Mouse (Mus musculus): ENCODE measurements around the gene Sprr2e. TPM values are rescaled to one million over a fixed set of nuclear protein-coding genes. Genes with fewer than 3 reads are reported as not detected.

The Sprr2e gene
- polyA plus RNA-seq (2015; fragmentation: Nextera tagmentation; extraction: Ambion mirVana) = not detected in 2 replicates

DNA sequence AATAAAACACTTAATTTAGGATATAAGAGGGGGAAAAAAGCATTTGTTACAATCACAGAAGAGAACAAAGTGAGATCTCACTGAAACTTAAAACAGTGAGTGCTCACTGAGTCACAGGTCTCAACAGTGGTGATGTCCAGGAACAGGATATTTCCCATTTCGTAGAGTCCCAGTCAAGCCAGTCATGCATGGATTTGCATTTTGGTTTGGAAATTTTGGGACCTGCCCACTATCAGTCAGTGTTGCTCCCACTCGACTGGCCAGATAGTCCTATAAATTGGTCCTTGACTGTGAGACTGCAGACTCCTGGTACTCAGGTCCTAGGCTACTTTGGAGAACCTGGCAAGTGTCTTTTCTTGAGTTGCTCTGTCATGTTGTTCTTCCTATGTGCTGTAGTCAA is at the start of gene Sprr2e:
Gene Sprr2e (plus strand): TSS at position 301 of the 400 bp plus-strand sequence.
- Histone ChIP-seq H3K27ac (ENCODE audit: low read length) (no peak within 1 kb of the TSS), H3K4me2 (replicated peaks; ENCODE audit: low read depth, low read length) (no peak within 1 kb of the TSS), H3K9ac (replicated peaks; ENCODE audit: low read depth) (no peak within 1 kb of the TSS), H3K27me3 (replicated peaks; ENCODE audit: insufficient read depth, low read length) (no peaks in the 10 kb centered on the region), H3K36me3 (ENCODE audit: insufficient read depth, low read length) (no peaks in the 10 kb centered on the region), H3K4me1 (ENCODE audit: insufficient read depth, low read depth, low read length) (no peaks in the 10 kb centered on the region), H3K9me3 (ENCODE audit: low read length) (no peaks in the 10 kb centered on the region), H3K4me3 (ENCODE audit: low read depth, low read length) (no peak within 1 kb of the TSS)
- WGBS = 74% methylated on average over 2 of the region's 2 CpGs
- DNase-seq (ENCODE audit: low spot score) = no peak
- TF ChIP-seq EP300 (IDR thresholded peaks at IDR 0.05) (no peak), CTCF (IDR thresholded peaks at IDR 0.05) (no peak)
- no peak for ATAC-seq

DNA sequence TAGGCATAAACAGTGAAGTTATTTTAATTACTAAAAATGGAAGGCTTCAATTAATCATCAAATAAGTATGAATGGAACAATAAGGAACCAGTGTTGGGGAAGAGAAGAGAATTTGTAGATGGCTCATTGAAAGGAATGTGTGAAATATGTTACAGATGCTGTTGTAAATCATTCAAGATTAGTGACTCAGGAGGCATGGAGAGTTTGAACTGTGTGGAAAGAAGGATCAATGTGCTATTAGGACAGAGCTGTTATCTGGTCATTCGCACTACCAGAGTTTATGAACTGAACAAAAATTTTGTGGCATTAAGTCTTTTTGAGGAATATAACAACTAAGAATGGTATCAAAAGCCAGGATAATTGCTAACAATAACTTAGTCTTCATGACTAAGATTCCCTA is 44.5 kb upstream of the Sprr2e start:
- Histone ChIP-seq H3K27ac (ENCODE audit: low read length) (no peak overlapping the region), H3K36me3 (ENCODE audit: insufficient read depth, low read length) (no peaks in the 10 kb centered on the region), H3K9me3 (ENCODE audit: low read length) (no peaks in the 10 kb centered on the region), H3K4me1 (ENCODE audit: insufficient read depth, low read depth, low read length) (no peaks in the 10 kb centered on the region), H3K4me2 (replicated peaks; ENCODE audit: low read depth, low read length) (no peak overlapping the region), H3K9ac (replicated peaks; ENCODE audit: low read depth) (no peak overlapping the region), H3K27me3 (replicated peaks; ENCODE audit: insufficient read depth, low read length) (no peaks in the 10 kb centered on the region), H3K4me3 (ENCODE audit: low read depth, low read length) (no peak overlapping the region)
- TF ChIP-seq CTCF (IDR thresholded peaks at IDR 0.05) = no peak
- TF ChIP-seq EP300 (IDR thresholded peaks at IDR 0.05) = no peak
- no peak for DNase-seq (ENCODE audit: low spot score)
- no peak for ATAC-seq
- WGBS = 91% methylated on average over 1 of the region's 1 CpGs

DNA sequence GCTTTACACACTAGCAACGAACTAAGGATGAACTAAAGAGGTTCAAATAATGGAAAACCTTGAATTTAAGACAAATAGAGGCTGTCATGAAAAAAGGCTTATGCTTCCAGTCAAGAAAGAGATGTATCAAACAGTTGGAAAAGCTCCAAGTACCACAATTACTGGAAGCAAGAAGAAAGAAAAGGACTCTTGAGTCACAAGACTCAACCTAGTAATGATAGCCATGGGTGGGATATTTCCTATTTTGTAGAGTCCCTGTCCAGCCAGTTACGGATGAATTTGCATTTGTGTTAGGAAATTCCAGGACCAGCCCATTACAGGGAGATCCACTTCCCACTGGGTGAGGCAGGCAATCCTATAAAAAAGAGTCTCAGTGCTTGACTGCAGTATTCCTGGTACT is 35.6 kb upstream of the Sprr2e start, which contains the start of gene Sprr2b:
Gene Sprr2b (plus strand): TSS at position 301 of the 400 bp plus-strand sequence.
- ATAC-seq (no peak), DNase-seq (ENCODE audit: low spot score) (no peak)
- no peak within 1 kb of the TSS for H3K4me3 ChIP-seq (ENCODE audit: low read depth, low read length)
- no peaks in the 10 kb centered on the region for H3K9me3 ChIP-seq (ENCODE audit: low read length)
- H3K27ac ChIP-seq (ENCODE audit: low read length) = no peak within 1 kb of the TSS
- no peaks in the 10 kb centered on the region for H3K4me1 ChIP-seq (ENCODE audit: insufficient read depth, low read depth, low read length)
- no peak within 1 kb of the TSS for H3K4me2 ChIP-seq (replicated peaks; ENCODE audit: low read depth, low read length)
- H3K9ac ChIP-seq (replicated peaks; ENCODE audit: low read depth) = no peak within 1 kb of the TSS
- 76% methylated on average over 2 of the region's 2 CpGs for WGBS
- no peaks in the 10 kb centered on the region for H3K36me3 ChIP-seq (ENCODE audit: insufficient read depth, low read length)
- no peaks in the 10 kb centered on the region for H3K27me3 ChIP-seq (replicated peaks; ENCODE audit: insufficient read depth, low read length)
- TF ChIP-seq EP300 (IDR thresholded peaks at IDR 0.05) (no peak), CTCF (IDR thresholded peaks at IDR 0.05) (no peak)

DNA sequence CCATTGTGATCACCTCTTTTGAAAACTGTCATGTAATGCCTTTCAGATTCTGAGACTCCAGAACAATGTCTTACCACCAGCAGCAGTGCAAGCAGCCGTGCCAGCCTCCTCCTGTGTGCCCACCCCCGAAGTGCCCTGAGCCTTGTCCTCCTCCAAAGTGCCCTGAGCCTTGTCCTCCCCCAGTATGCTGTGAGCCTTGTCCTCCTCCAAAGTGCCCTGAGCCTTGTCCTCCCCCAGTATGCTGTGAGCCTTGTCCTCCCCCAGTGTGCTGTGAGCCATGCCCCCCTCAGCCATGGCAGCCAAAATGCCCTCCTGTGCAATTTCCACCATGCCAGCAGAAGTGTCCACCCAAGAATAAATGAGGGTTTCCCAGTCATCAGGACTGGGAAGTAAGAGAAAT is 34.6 kb upstream of the Sprr2e start:
- H3K27ac ChIP-seq (ENCODE audit: low read length) = no peak overlapping the region
- no peaks in the 10 kb centered on the region for H3K36me3 ChIP-seq (ENCODE audit: insufficient read depth, low read length)
- DNase-seq (ENCODE audit: low spot score) = no peak
- H3K9ac ChIP-seq (replicated peaks; ENCODE audit: low read depth) = no peak overlapping the region
- no peak for TF ChIP-seq EP300 (IDR thresholded peaks at IDR 0.05)
- no peak for TF ChIP-seq CTCF (IDR thresholded peaks at IDR 0.05)
- no peaks in the 10 kb centered on the region for H3K4me1 ChIP-seq (ENCODE audit: insufficient read depth, low read depth, low read length)
- H3K4me3 ChIP-seq (ENCODE audit: low read depth, low read length) = no peak overlapping the region
- no peak overlapping the region for H3K4me2 ChIP-seq (replicated peaks; ENCODE audit: low read depth, low read length)
- 65% methylated on average over 2 of the region's 2 CpGs for WGBS
- H3K27me3 ChIP-seq (replicated peaks; ENCODE audit: insufficient read depth, low read length) = no peaks in the 10 kb centered on the region
- H3K9me3 ChIP-seq (ENCODE audit: low read length) = no peaks in the 10 kb centered on the region
- ATAC-seq = no peak

DNA sequence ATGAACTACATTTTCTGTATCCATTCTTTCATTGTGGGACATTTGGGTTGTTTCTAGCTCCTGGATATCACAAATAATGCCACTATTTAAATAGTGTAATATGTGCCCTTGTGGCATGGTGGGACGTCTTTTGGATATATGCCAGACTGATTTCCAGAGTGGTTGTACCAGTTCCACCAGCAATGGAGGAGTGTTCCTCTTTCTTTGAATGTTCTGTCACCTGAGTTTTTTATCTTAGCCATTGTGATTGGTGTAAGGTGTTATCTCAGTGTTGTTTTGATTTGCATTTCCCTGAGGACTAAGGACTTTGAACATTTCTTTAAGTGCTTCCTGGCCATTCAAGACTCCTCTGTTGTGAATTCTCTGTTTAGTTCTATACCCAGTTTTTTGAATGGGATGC is 15.7 kb upstream of the Sprr2e start:
- no peak for ATAC-seq
- H3K9me3 ChIP-seq (ENCODE audit: low read length) = no peaks in the 10 kb centered on the region

DNA sequence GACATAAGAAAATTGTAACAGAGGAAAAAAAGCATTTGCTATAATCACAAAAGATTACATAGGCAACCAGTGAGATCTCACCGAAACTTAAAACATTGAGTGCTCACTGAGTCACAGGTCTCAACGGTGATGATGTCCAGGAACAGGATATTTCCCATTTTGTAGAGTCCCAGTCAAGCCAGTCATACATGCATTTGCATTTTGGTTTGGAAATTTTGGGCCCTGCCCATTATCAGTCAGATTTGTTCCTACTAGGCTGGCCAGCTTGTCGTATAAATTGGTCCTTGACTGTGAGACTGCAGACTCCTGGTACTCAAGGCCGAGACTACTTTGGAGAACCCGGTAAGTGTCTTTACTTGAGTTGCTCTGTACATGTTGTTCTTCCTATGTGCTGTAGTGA is 13.1 kb upstream of the Sprr2e start, which contains the start of gene Sprr2d:
Gene Sprr2d (plus strand): TSS at position 301 of the 400 bp plus-strand sequence.
- WGBS = 77% methylated on average over 5 of the region's 5 CpGs
- Histone ChIP-seq H3K27ac (ENCODE audit: low read length) (no peak within 1 kb of the TSS), H3K9me3 (ENCODE audit: low read length) (no peaks in the 10 kb centered on the region), H3K4me3 (ENCODE audit: low read depth, low read length) (no peak within 1 kb of the TSS), H3K27me3 (replicated peaks; ENCODE audit: insufficient read depth, low read length) (no peaks in the 10 kb centered on the region), H3K9ac (replicated peaks; ENCODE audit: low read depth) (no peak within 1 kb of the TSS), H3K4me1 (ENCODE audit: insufficient read depth, low read depth, low read length) (no peaks in the 10 kb centered on the region), H3K4me2 (replicated peaks; ENCODE audit: low read depth, low read length) (no peak within 1 kb of the TSS), H3K36me3 (ENCODE audit: insufficient read depth, low read length) (no peaks in the 10 kb centered on the region)
- TF ChIP-seq EP300 (IDR thresholded peaks at IDR 0.05) = no peak
- no peak for TF ChIP-seq CTCF (IDR thresholded peaks at IDR 0.05)
- ATAC-seq (no peak), DNase-seq (ENCODE audit: low spot score) (no peak)

More for the DNA sequence above, 15.7 kb upstream of the Sprr2e start:
- H3K9ac ChIP-seq (replicated peaks; ENCODE audit: low read depth) = no peak overlapping the region
- no peaks in the 10 kb centered on the region for H3K36me3 ChIP-seq (ENCODE audit: insufficient read depth, low read length)
- TF ChIP-seq CTCF (IDR thresholded peaks at IDR 0.05) (no peak), EP300 (IDR thresholded peaks at IDR 0.05) (no peak)
- no peak overlapping the region for H3K27ac ChIP-seq (ENCODE audit: low read length)
- no peak overlapping the region for H3K4me3 ChIP-seq (ENCODE audit: low read depth, low read length)
- H3K4me2 ChIP-seq (replicated peaks; ENCODE audit: low read depth, low read length) = no peak overlapping the region
- no peak for DNase-seq (ENCODE audit: low spot score)
- no peaks in the 10 kb centered on the region for H3K27me3 ChIP-seq (replicated peaks; ENCODE audit: insufficient read depth, low read length)
- no peaks in the 10 kb centered on the region for H3K4me1 ChIP-seq (ENCODE audit: insufficient read depth, low read depth, low read length)
- 48% methylated on average over 1 of the region's 1 CpGs for WGBS

DNA sequence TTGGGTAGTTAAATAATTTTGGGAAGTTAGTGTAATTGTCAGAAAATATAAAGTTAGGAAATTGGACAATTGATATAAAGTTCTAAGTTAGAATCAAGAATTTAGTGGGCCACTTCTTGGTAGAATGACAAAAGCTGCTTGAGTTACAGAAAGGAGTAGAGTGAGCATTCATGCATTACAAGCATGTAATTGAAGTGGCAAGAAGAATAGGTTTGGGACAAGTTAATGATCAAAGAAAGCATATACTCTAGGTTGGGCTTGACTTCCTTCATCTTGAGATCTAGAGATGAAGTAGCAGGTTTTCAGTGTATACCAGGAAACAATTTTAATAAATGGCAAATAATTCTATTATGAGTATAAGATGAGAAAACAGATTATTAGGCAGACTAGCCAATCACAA is 9.7 kb downstream of the Sprr2e start:
- Histone ChIP-seq H3K9me3 (ENCODE audit: low read length) (no peaks in the 10 kb centered on the region), H3K36me3 (ENCODE audit: insufficient read depth, low read length) (no peaks in the 10 kb centered on the region), H3K4me3 (ENCODE audit: low read depth, low read length) (no peak overlapping the region), H3K27me3 (replicated peaks; ENCODE audit: insufficient read depth, low read length) (no peaks in the 10 kb centered on the region), H3K9ac (replicated peaks; ENCODE audit: low read depth) (no peak overlapping the region), H3K4me1 (ENCODE audit: insufficient read depth, low read depth, low read length) (no peaks in the 10 kb centered on the region), H3K4me2 (replicated peaks; ENCODE audit: low read depth, low read length) (no peak overlapping the region), H3K27ac (ENCODE audit: low read length) (no peak overlapping the region)
- TF ChIP-seq CTCF (IDR thresholded peaks at IDR 0.05) = no peak
- DNase-seq (ENCODE audit: low spot score) = no peak
- no peak for ATAC-seq
